Mouse (Mus musculus): Measurements from ENCODE around the gene Stt3b. TPM values are rescaled to one million over a fixed set of nuclear protein-coding genes. Genes with fewer than 3 reads are reported as not detected.

Gene Stt3b
- polyA plus RNA-seq (2015; fragmentation: Nextera tagmentation; extraction: Ambion mirVana), result 93.5 and 96.3 TPM in 2 replicates

GRCm38 (mm10) chr9:115310346-115311222 is at the start of gene Stt3b:
TSS of gene Stt3b (minus strand) at chr9:115310421.
- Histone ChIP-seq H3K4me3 (replicated peaks) (peak within 1 kb of the TSS; percentile 99), H3K4me1 (peaks cover 27% of the 10 kb centered on the region), H3K9ac (replicated peaks) (peak within 1 kb of the TSS; percentile 88), H3K27ac (replicated peaks) (peak within 1 kb of the TSS; percentile 100), H3K27me3 (replicated peaks) (no peaks in the 10 kb centered on the region), H3K4me2 (peak within 1 kb of the TSS; percentile 60), H3K9me3 (replicated peaks) (no peaks in the 10 kb centered on the region), H3K36me3 (no peaks in the 10 kb centered on the region)
- peak; percentile 96 for ATAC-seq (ENCODE audit: low FRiP score)
- WGBS, result under 1% methylated on average over 90 of the region's 91 CpGs

- Histone ChIP-seq H3K4me3 (replicated peaks) (no peak overlapping the region), H3K27me3 (replicated peaks) (no peaks in the 10 kb centered on the region), H3K27ac (replicated peaks) (no peak overlapping the region), H3K9me3 (replicated peaks) (no peaks in the 10 kb centered on the region), H3K36me3 (no peaks in the 10 kb centered on the region), H3K9ac (replicated peaks) (no peak overlapping the region), H3K4me1 (no peaks in the 10 kb centered on the region), H3K4me2 (no peak overlapping the region)
- ATAC-seq (ENCODE audit: low FRiP score), result no peak
- 90% methylated on average over 2 of the region's 2 CpGs for WGBS
These were observed 48.2 kb upstream of the Stt3b start for GRCm38 (mm10) chr9:115358421-115358820.

GRCm38 (mm10) chr9:115357996-115358395 is 47.8 kb upstream of the Stt3b start:
- Histone ChIP-seq H3K9me3 (replicated peaks) (no peaks in the 10 kb centered on the region), H3K4me2 (no peak overlapping the region), H3K27me3 (replicated peaks) (no peaks in the 10 kb centered on the region), H3K4me3 (replicated peaks) (no peak overlapping the region), H3K27ac (replicated peaks) (no peak overlapping the region), H3K9ac (replicated peaks) (no peak overlapping the region), H3K4me1 (no peaks in the 10 kb centered on the region), H3K36me3 (no peaks in the 10 kb centered on the region)
- no peak for ATAC-seq (ENCODE audit: low FRiP score)
- WGBS, result 91% methylated on average over 1 of the region's 1 CpGs

GRCm38 (mm10) chr9:115356731-115357458 is 46.7 kb upstream of the Stt3b start:
- Histone ChIP-seq H3K9me3 (replicated peaks) (no peaks in the 10 kb centered on the region), H3K9ac (replicated peaks) (no peak overlapping the region), H3K36me3 (no peaks in the 10 kb centered on the region), H3K27me3 (replicated peaks) (no peaks in the 10 kb centered on the region), H3K4me1 (no peaks in the 10 kb centered on the region), H3K27ac (replicated peaks) (no peak overlapping the region), H3K4me3 (replicated peaks) (no peak overlapping the region), H3K4me2 (no peak overlapping the region)
- ATAC-seq (ENCODE audit: low FRiP score), result no peak
- WGBS, result 28% methylated on average over 19 of the region's 19 CpGs

- H3K27me3 ChIP-seq (replicated peaks), result no peaks in the 10 kb centered on the region
- ATAC-seq (ENCODE audit: low FRiP score), result no peak
- H3K9me3 ChIP-seq (replicated peaks), result no peaks in the 10 kb centered on the region
- no peaks in the 10 kb centered on the region for H3K36me3 ChIP-seq
- H3K4me2 ChIP-seq, result no peak overlapping the region
- no peak overlapping the region for H3K4me3 ChIP-seq (replicated peaks)
- no peak overlapping the region for H3K27ac ChIP-seq (replicated peaks)
- WGBS, result 28% methylated on average over 5 of the region's 5 CpGs
- H3K9ac ChIP-seq (replicated peaks), result no peak overlapping the region
- no peaks in the 10 kb centered on the region for H3K4me1 ChIP-seq
These were observed 45.8 kb upstream of the Stt3b start for GRCm38 (mm10) chr9:115355972-115356371.

- Histone ChIP-seq H3K9me3 (replicated peaks) (no peaks in the 10 kb centered on the region), H3K4me2 (no peak overlapping the region), H3K4me1 (no peaks in the 10 kb centered on the region), H3K4me3 (replicated peaks) (no peak overlapping the region), H3K27me3 (replicated peaks) (no peaks in the 10 kb centered on the region), H3K36me3 (no peaks in the 10 kb centered on the region), H3K27ac (replicated peaks) (no peak overlapping the region), H3K9ac (replicated peaks) (no peak overlapping the region)
- ATAC-seq (ENCODE audit: low FRiP score), result no peak
- WGBS, result 84% methylated on average over 4 of the region's 4 CpGs
These were observed 39.7 kb upstream of the Stt3b start for GRCm38 (mm10) chr9:115349741-115350512.

- Histone ChIP-seq H3K36me3 (no peaks in the 10 kb centered on the region), H3K9ac (replicated peaks) (no peak overlapping the region), H3K4me3 (replicated peaks) (no peak overlapping the region), H3K4me2 (no peak overlapping the region), H3K27ac (replicated peaks) (no peak overlapping the region), H3K9me3 (replicated peaks) (no peaks in the 10 kb centered on the region), H3K4me1 (no peaks in the 10 kb centered on the region), H3K27me3 (replicated peaks) (no peaks in the 10 kb centered on the region)
- 68% methylated on average over 1 of the region's 1 CpGs for WGBS
- no peak for ATAC-seq (ENCODE audit: low FRiP score)
These were observed 38.9 kb upstream of the Stt3b start for GRCm38 (mm10) chr9:115349106-115349505.

GRCm38 (mm10) chr9:115344930-115345329 is 34.7 kb upstream of the Stt3b start:
- ATAC-seq (ENCODE audit: low FRiP score), result no peak
- 89% methylated on average over 3 of the region's 3 CpGs for WGBS

GRCm38 (mm10) chr9:115341576-115341975 is 31.4 kb upstream of the Stt3b start:
- no peaks in the 10 kb centered on the region for H3K9me3 ChIP-seq (replicated peaks)
- WGBS, result 47% methylated on average over 9 of the region's 9 CpGs

More at GRCm38 (mm10) chr9:115344930-115345329, 34.7 kb upstream of the Stt3b start:
- no peaks in the 10 kb centered on the region for H3K36me3 ChIP-seq
- no peak overlapping the region for H3K4me3 ChIP-seq (replicated peaks)
- H3K4me1 ChIP-seq, result peaks cover 18% of the 10 kb centered on the region
- H3K27me3 ChIP-seq (replicated peaks), result no peaks in the 10 kb centered on the region
- H3K9ac ChIP-seq (replicated peaks), result no peak overlapping the region
- H3K9me3 ChIP-seq (replicated peaks), result no peaks in the 10 kb centered on the region
- no peak overlapping the region for H3K4me2 ChIP-seq
- H3K27ac ChIP-seq (replicated peaks), result no peak overlapping the region

GRCm38 (mm10) chr9:115340212-115340815 is 30.1 kb upstream of the Stt3b start:
- Histone ChIP-seq H3K4me2 (no peak overlapping the region), H3K27me3 (replicated peaks) (no peaks in the 10 kb centered on the region), H3K4me3 (replicated peaks) (no peak overlapping the region), H3K9ac (replicated peaks) (no peak overlapping the region), H3K4me1 (peaks cover 27% of the 10 kb centered on the region), H3K9me3 (replicated peaks) (no peaks in the 10 kb centered on the region), H3K27ac (replicated peaks) (peak overlapping the region; percentile 49), H3K36me3 (no peaks in the 10 kb centered on the region)
- no peak for ATAC-seq (ENCODE audit: low FRiP score)
- WGBS, result 39% methylated on average over 12 of the region's 12 CpGs

More at GRCm38 (mm10) chr9:115341576-115341975, 31.4 kb upstream of the Stt3b start:
- Histone ChIP-seq H3K4me3 (replicated peaks) (no peak overlapping the region), H3K9ac (replicated peaks) (no peak overlapping the region), H3K27ac (replicated peaks) (no peak overlapping the region), H3K36me3 (no peaks in the 10 kb centered on the region), H3K27me3 (replicated peaks) (no peaks in the 10 kb centered on the region), H3K4me2 (no peak overlapping the region), H3K4me1 (peaks cover 27% of the 10 kb centered on the region)
- no peak for ATAC-seq (ENCODE audit: low FRiP score)

- 39% methylated on average over 6 of the region's 6 CpGs for WGBS
- H3K4me1 ChIP-seq, result peaks cover 27% of the 10 kb centered on the region
These were observed 28.6 kb upstream of the Stt3b start for GRCm38 (mm10) chr9:115338816-115339215.

More at GRCm38 (mm10) chr9:115338816-115339215, 28.6 kb upstream of the Stt3b start:
- no peak for ATAC-seq (ENCODE audit: low FRiP score)
- no peaks in the 10 kb centered on the region for H3K9me3 ChIP-seq (replicated peaks)
- H3K27me3 ChIP-seq (replicated peaks), result no peaks in the 10 kb centered on the region
- no peak overlapping the region for H3K4me3 ChIP-seq (replicated peaks)
- no peak overlapping the region for H3K9ac ChIP-seq (replicated peaks)
- no peak overlapping the region for H3K4me2 ChIP-seq
- no peak overlapping the region for H3K27ac ChIP-seq (replicated peaks)
- no peaks in the 10 kb centered on the region for H3K36me3 ChIP-seq
